Mouse (Mus musculus) erythroblast, embryonic 14.5 days (primary cell): ENCODE data around the gene Ephb1.

ENCODE experiments used
- GATA1 ChIP-seq: IDR thresholded peaks from 2 replicates; pipeline ENCODE4 v1.6.1; 2012; ENCODE audit warnings: low read length, inconsistent platforms, mixed read lengths
- TAL1 ChIP-seq: IDR thresholded peaks from 3 replicates; pipeline ENCODE4 v1.6.1; 2012; ENCODE audit warnings: low read length, inconsistent platforms, mixed read lengths

GRCm38 (mm10) chr9:102181276-102181675 is 173.2 kb downstream of the Ephb1 start:
- TF ChIP-seq GATA1 (no peak), TAL1 (no peak)
